Mouse (Mus musculus) v-Abl transformed pro-B cells (cell line): ENCODE data around the gene Fam219a.

Experiments
- in situ Hi-C, 2 experiments: fragments of 400-800 bp; cut with MboI; formaldehyde crosslinking; loops; one replicate each; pipeline ENCODE4 v1.15.1; 2025; ENCODE audit not compliant: unreplicated experiment in 2 of 2

Fam219a gene

DNA sequence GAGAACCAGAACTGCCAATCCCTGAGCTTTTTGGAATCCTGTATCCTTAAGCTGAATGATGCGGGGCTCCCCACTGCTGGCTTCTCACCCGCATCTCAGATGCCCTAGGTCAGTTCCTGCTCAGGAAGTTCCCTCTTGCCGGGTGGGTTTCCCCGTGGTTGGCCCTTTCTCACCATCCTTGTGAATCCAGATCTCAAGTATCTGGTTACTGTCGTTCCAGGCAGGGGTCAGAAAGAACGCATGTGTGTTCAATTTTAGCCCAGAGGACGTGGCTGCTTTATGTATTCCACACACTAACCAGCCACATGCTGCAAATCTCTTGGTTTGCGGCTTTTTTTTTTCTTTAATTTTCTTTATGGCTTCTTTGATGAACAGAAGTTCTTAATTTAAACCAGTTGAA, 55.6 kb downstream of the Fam219a start:
- in situ Hi-C loops = no loop called here

DNA sequence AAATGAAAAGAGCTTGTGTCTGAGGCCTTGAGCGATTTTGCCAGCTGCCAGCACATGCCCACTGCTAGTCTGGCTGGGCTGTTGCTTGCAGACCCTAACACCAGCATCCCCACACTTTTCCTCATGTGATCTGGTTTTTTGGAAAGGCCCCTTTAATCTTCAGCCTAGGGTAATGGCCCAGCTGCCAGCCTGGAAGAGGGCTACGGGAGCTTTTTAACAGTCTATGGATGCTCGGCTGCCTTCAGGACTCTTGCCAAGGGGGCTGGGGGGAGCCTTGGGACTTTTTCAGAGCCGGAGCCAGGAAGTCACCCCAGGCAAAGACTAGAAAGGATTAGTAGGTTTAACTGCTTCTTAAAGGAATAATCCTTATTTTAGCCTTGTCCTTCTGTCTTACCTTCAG, 56.0 kb downstream of the Fam219a start:
- in situ Hi-C loops = no loop called here

DNA sequence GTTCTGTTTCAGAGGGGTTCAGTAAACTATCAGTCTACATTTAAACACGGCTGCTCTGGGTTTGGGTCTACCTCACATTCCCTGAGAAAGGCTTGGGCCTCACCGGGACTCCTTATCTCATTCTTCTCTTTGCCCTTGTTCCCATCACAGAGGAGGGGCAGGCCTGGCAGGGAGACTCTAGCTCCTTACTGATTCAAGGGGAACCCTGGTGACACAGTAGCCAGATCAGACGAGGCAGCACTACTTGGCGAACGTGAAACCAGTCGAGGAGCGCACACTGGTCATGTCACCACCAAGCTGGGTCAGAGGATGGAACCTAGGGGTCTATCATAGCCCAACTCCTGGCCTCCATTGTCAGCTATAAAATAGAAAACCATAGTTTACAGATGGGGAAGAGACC, 61.3 kb downstream of the Fam219a start:
- in situ Hi-C loops = no loop called here

DNA sequence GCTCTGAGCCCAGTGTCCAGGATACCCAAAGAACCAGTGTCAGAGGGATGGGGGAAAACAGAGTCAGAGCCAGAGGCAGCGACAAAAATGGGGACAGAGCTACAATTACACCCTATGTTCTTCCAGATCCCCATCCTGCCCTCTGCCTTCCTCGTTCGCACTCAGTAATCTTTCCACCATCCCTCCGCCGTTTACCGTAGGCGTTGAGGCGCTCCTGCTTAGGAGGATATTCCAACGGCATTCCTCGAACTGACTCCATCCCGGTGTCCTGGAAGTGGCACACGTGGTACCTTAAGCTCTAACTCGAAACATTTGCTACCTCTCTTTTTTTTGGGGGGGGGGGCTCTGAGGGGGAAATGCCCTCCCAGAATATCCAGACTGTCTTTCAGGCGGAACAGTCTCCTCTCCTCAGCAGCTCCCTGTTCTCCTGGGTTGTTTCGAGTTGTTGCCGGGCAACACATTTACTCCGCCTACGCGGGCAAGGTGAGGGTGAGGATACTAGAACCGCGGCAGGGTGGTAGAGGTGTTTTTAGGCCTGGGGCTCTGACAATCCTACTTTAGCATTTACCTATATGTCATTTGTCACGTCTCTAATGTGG, 61.9 kb downstream of the Fam219a start:
- in situ Hi-C loops = no loop called here

DNA sequence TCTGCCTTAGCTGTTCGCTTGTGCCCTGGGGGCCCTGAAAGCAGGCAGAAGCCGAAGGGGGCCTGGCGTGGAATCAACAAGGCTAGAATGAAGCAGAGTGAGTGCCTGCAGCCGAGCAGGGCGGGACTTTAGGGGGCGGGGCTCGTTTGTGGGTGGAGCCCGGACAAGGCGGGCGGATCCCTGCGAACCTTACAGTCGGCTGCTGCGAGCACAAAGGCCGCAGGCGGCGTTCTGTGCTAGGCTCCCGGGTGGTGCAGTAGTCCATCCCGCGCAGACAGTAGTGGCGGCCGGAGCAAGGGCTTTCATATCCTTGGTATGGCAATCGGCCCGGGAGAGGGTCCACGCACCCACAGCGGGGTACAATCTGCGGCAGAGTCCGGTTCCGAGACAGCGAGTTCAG, 62.4 kb downstream of the Fam219a start:
- in situ Hi-C loops = no loop called here

DNA sequence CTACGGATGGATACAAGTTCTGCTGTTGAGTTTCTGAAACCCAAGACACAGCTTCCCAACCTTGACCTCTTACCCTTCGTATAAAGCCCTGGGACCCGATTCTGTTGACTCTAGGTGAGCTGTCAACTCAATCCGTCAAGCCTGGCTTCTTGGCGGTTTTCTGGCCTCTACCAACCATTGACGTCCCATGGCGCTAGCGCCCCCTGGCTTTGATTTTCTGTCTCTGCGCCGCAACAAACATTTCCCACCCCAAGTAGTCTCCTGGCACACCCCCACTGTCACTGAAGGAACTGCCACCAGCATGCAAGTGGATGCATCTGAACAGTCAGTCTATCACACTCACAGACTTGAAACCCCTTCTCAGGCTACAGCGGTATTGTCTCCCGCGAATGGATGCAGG, 63.2 kb downstream of the Fam219a start:
- in situ Hi-C loops = no loop called here

DNA sequence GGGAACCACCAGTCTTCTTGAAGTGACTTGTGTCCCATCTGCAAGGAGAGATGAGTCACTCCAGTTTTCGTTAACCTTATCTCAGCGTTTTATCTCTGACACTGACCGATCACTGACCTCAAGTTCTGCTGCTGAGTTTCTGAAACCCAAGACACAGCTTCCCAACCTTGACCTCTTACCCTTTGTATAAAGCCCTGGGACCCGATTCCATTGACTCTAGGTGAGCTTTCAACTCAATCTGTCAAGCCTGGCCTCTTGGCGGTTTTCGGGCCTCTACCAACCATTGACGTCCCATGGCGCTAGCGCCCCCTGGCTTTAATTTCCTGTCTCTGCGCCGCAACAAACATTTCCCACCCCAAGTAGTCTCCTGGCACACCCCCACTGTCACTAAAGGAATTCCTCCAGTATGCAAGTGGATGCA, 64.2 kb downstream of the Fam219a start:
- in situ Hi-C loops = no loop called here

DNA sequence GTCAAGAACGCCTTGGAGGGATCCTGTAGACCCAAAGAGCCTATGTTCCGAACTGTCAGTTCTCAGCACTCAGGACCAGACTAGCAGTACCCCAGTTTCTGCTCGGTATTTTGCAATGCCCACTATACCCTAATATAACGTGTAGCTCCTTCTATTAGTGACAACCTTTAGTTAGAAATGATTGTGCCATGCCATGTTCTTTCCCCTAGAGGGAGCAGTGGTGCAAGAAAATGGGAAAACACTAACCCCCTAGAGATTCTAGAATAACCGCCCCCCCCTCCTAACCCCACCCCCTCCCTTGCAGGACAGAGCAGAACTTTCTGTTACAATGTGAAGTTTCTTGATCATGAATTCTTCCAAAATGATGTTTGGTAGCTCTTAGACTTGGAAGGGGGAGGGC, 65.0 kb downstream of the Fam219a start:
- in situ Hi-C loops = no loop called here

DNA sequence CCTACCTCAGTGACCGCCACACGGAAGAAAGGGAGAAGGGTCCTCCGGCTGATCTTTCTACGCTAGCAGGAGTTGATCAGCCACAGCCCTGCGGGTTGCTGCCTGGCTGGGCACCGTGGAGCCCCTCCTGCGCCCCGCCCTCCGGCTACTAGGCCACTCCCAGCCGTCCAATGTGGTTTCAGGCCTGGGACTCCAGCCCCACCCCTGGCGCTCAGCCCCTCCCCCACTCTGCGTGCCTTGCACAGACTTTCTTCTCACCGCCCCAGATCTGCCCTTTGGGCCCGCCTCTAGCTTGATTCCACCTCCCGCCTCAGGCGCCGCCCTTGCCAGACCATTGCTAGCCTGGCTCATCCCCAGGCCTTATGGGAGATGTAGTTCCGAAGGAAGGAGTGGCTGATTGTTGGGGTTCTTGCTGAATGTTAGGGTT, 66.3 kb downstream of the Fam219a start, which contains the start of gene AI464131:
AI464131 (minus strand) TSS at position 91 of the 427 bp plus-strand sequence.
- in situ Hi-C loops = no loop called here

DNA sequence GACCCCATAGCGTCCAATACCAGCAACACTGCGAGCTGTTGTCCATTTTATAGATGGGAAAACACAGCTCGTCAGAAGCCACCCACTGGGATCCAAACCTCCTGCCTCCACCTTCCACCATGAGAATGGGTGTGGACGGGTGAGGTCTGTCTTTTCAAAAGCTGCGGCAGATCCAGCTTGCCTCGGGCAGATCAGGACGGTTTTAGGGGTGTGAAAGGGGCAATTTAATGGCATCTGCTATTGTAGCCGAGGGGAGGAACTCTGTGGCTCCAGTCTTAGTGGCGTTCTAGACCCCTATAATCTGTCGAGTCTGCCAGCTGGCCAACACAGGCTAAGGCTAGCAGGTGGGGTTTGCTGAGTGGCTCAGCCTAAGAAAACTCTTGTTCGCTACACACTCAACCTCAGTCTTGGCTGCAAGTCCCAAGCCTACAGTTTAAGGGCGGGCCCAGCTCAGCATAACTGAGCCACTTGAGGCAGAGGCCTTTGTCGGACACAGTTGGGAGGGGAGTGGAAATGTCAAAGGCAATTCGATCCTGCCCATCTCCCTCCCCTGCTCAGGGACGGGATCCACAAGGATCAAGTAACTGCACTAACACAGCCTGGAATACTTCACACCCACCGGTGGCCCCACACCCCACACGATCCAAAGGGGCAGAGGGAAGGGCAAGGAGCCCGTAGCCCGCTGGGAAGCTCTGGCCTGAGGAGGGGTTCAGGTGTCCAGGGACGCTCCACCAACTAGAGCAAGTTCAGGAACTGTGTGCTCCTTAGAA, 67.0 kb downstream of the Fam219a start:
- in situ Hi-C loops = no loop called here

DNA sequence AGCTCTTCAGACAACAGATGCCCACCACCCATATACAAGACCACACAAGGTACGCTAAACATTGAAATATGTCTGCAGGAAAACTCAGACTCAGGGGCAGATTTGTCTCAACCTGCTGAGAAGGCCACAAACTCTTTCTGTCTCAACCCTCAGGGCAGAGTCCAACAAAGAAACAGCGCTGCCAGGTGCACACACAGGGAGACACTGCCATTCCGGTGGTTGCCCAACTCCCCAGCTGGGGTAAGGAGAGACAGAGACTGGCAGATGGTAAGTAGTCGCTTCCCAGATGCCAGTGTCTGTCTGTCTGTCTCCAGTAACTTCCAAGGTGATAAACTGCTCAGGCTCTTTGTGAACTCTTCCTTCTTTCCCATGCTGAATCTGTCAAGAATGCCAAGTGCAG, 68.6 kb downstream of the Fam219a start:
- in situ Hi-C loops = no loop called here

DNA sequence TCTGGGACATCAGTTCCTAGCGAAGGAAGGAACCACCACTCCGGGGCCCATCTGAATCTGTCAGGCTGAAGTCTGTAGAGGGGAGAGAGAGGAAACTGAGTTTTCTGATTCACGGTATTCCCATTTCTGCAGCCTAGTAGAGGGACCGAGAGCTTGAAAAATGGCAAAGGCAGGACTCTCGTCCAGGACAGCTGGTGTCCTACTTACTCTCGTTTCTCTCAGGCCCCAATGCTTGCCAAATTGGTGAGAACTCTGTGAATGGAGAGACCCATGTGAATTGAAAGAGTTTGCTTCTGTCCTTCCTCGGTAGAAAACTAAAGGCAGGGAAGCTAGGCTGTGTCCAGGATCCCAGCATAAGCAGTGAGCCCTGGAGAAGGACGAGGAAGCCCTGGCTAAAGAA, 69.7 kb downstream of the Fam219a start:
- in situ Hi-C loops = no loop called here

DNA sequence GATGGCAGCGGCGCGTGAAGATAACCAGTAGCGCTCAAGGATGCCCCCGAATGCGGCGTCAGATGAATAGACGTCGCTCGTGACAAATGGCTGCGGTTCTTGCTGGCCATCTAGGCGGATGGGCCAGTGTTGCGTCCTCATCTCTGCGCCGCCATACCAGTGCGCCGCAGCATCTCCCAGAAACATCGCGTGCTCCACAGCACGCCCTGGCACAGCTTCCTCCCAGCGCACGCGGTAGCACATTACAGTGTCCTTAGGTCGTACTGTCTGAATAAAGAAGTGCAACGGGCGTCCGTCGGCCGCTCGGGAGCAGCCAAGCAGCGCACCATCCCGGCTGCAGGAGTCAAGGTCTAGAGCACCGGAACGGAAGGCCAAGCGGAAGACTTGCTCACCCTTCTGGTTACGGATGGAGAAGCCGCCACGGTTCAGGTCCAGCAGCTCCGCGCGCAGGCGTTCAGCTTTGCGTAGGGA, 70.4 kb downstream of the Fam219a start:
- in situ Hi-C loops = no loop called here

DNA sequence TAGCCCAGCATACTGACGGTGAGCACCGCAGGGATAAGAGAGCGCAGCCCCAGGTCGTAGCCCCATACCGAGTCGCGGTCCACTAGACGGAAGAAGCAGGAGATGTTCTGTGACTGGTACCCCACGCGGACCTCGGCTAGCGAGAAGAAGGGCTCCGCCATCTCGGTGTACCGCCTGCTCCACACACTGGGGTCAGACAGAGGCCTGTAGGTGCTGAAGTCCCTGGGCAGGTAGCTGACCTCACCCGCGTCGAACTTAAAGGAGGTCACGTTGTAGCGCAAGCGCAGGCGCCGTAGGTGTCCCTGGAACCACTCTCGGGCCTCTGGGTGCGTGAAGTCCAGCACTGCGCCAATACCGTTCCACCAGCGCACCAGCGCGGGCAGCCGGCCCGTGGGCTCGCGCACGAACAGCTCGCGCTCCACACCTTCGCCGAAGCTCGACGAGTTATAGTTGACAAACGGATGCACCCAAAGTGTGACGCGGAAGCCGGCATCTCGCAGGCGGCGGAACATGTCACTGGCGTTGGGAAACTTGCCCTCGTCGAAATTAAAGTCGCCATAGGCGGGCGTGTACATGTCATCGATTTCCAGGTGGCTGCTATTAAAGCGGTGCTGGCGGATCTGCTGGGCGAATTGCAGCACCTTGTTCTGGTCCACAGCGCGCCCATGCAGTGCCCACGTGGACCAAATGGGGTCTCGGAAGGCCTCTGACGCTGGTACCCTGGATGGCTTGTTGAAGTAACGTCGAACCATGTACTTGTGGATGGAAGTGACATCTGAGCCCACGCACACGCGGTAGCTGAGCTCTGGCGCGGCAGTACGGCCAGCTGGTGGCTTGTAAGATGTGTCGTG, 71.1 kb downstream of the Fam219a start:
- in situ Hi-C loops = no loop called here

DNA sequence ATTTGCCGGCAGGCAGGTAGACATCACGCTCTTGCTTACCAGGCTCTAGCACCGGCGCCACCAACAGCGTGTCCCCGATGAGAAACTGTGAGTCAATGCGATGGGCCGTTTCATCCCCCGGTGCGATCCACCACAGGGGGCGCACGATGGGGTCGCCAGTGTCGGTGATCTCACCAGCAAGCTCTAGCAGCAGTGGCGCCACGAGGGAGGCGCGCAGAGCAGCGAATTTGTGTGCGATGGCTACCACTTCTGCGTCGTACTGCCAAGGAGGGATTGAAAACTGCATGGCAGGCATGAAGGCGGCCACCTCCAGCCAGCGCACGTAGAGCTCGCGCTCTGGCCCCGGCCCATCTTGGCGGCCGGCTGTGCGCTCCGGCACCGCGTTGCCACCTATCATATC, 71.8 kb downstream of the Fam219a start:
- in situ Hi-C loops = no loop called here

DNA sequence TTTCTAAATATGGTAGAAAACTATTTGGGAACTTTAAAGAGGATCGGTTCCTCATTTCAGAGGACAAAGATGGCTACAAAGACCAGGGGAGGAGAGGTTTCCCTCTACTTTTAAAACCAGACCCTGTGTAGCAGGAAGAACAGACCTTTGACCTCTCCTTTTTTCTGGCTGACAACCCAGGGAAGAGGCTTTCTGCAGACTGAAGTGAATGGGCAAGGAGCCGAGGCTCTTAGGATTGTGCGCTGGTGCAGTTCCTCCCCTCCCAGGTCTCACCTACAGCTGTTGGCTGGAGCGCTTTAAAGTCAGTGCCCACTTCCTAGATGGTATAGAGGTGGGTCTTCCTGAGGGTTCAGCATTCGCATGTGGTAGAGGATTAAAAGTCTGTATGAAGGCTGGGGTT, 72.3 kb downstream of the Fam219a start:
- in situ Hi-C loops = no loop called here

DNA sequence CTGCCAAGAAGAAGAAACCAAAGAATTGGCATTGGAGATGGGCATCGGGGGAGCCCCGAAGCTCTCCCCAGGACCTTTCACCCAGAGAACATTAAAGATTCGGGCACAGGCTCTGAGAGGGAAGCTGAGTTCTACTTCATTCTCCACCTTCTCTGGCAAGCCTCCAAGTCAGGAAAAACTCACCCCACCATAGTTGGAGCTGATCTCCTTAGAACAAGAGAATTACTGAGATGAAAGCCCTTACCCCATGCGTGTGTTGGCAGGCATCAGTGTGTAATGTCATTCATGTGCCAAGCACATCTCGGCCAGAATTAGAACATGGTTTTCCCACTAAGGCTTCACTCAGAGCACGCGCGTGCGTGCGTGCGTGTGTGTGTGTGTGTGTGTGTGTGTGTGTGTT, 73.5 kb downstream of the Fam219a start:
- in situ Hi-C loops = no loop called here

DNA sequence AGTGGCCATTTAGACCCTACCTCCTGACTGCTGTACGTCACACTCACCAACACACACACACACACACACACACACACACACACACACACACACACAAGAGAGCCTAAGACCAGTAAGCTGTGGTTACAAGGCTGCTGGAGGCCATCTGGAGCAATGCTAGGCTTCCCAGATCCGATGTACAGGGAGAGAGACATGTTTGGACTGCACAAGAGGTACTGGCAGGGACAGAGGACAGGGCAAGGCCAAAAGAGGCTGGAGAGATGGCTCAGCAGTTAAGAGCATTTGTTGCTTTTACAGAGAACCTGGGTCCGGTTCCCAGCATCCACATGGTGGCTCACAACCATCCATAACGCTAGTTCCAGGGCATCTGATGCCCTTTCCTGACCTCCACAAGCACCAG, 74.3 kb downstream of the Fam219a start:
- in situ Hi-C loops = no loop called here

DNA sequence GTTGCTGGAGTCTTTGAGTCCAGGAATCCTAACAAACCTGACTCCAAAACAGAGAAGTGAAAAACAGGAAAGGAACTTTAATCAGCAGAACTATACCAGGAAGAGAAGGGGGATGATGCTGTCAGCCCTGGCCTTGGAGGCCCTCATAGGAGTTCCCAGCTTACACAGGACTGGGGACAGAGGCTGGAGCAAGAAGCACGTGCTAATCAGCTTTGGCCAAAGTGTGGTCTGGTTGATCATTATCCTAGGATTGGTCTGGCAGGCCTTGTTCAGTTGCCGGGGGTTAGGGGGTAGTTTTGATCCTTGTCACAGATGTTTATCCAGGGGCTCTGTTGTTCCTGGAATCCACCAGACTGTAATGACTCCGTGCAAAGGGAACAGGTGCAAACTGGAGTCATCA, 75.0 kb downstream of the Fam219a start:
- in situ Hi-C loops = no loop called here

DNA sequence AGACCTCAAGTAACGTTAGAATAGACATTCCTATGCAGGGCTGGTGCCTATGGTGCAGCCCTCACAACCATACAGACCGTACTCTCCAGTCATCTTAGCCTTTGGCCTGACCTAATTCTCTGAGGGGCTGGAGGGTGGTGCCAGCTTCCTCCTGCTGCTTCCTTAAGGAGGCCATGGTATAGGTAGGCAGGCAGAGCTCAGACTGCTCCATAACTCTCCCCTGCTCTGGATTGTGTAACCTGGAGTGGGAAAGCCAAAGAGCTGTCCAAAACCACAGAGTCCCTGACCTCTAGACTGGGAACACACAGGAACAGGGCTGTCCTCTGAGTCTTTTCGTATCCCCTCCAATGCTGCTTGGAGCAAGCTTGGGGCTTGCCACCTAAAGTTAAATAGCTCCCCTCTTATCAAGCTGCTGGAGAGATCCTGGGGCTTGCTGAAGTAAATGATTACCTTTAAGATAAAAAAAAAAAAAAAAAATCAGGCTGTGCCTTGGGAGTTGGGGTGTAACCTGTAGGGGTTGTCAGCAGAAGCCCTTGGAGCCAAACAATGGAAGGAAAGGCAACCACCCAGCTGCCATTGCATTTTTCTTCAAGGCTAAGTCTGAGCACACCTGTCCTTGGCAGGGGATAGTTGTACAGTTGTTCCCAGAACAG, 75.7 kb downstream of the Fam219a start:
- in situ Hi-C loops = no loop called here

DNA sequence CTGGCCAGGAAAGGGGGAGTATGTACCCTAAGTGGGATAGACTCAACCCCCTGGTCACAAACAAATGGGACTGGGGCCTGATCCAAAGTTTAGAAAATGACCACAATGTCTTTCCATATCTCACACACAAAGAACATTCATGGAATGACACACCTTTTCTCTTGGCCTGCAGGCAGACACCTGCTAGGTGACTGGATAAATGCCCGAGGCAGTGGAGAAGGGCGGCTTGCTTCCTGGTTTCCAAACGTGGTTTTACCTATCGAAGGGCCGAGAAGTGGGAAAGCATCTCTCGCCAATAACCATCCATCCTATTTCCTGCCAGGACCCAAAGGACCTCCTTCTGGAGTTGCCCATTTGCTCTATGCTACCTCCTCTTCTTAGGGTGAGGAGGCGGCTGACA, 76.4 kb downstream of the Fam219a start:
- in situ Hi-C loops = no loop called here
